Mouse (Mus musculus): ENCODE data around the gene Ranbp9.

The Ranbp9 gene

DNA sequence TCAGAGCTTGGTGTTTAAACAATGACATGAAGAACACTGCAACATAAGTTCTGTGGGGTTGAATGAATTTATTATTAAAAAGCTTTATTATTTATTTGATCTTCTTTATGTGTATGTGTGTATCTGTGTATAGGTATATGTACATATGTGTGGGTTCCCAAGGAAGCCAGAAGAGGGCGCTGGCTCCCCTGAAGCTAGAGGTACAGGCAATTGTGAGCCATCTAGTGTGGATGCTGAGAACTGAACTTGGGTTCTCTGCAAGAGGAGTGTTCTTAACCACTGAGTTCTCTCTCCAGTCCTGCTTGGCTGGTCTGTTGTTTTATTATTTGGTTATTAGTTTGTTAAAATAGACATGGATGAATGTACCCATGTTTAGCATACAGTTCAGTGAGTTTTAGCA, 108.2 kb downstream of the Ranbp9 start:
- intact Hi-C loops (cut with DNase I): no loop called here

DNA sequence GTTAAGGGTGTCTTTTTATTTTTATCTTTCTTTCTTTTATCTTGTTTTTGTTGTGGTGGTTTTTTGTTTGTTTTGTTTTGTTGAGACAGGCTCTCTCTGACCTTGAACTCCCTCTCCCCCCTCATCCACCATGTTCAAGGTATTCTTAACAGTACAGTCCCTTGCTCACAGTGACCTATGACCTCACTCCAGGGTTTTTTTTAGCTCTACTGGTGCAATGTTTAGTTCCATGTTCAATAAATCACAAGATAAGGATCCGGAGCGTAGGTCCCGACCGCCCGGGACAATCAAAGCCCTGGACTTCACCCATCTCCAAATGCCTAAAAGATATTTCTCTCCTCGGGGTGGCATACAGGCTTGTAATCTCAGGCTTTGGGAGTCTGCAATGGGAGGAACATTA, 111.0 kb downstream of the Ranbp9 start:
- intact Hi-C loops (cut with DNase I): no loop called here

DNA sequence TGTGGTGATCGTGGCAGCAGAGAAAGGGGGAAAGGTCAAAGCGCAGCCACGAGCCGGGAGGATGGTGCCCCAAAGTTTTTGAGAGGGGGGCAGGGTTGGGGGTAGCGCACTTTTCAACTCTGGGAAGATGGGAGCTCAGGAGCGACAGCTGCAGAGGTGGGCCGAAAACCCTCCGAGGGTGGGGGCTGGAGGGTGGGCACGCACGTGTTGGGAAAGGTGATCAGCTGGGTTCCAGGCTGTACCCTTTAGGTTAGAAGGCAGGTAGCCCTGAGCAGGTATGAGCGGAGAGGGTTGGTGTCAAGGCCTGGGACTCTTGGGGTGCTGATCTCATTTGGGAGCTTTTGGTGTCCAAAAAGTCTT, 115.3 kb downstream of the Ranbp9 start:
- intact Hi-C loops (cut with DNase I): no loop called here

DNA sequence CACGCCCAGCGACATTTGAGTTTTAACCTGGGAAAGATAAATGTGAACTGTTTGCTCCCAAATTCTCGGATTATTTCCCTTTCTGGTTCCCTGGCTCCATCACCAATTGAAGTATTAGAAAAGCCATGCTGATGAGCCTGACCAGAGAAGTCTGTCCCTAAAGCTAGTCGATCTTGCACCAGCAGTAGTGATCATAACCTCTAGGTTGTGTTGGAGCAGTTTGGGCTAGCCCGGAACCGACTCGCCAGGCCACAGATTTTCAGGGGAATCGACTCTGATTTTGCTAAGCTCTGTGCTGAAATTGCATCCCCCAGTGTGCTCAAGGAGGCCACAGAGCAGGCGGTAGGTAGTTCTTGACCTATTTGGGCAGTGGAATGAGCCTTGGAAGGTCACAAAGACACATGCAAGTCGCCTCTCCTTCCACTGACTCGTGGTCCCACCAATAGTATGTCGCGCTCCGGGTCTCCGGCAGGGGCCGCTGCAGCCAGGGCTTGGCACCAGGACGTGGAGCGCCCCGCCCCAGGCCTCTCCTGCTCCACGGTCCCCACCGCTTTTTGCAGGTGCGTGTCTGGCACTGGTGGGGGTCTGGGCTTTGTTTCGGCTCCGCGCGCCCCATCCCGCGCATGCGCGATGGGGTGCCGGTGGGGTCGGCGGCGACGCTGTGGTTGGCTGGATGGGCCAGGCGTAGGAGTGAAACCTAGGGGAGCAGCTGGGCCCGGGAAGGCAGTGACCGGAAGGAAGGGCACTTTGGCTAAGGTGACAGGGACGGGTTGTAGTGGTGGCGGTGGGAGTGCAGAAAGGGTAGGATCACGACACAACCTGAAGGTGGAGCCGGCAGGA, 115.9 kb downstream of the Ranbp9 start, which contains the start of gene Sirt5:
Sirt5 (plus strand) TSS at position 512 of the 840 bp plus-strand sequence.
- intact Hi-C loops (cut with DNase I): no loop called here

DNA sequence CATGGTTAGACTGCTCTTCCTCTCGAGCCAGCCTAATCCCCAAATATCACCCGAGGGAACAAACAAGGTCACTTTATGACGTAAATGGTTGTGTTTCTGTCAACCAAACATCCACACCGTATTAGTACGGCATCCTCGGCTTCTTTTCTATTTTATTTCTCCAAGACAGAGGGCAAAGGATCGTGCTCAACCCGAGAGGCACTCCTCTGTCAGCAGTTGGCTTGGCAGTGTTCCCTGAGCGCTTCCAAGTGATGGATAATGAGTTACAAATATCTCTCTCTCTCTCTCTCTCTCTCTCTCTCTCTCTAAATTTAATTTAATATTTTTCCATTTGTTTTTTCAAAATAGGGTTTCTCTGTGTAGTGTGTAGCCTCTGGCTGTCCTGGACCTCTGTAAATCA, 118.7 kb downstream of the Ranbp9 start:
- intact Hi-C loops (cut with DNase I): no loop called here

DNA sequence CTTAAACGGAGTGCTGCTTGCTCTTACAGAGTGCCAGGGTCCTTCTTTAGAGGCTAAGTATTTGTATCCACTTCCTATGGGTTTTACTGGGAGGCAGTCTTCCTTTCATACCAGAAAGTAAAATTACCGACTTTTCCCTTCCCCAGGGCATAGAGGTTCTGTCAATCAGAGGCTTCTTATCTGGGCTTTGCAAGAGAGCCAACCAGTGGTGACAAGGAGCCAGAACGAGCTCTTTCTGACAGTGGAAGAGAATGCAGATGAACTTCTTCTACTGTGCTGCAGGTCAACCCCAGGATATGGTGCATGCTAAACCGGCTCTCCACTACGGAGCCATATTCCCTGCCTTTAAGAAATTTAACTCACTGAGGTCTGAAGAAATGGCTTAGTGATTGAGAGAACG, 120.5 kb downstream of the Ranbp9 start:
- intact Hi-C loops (cut with DNase I): no loop called here

DNA sequence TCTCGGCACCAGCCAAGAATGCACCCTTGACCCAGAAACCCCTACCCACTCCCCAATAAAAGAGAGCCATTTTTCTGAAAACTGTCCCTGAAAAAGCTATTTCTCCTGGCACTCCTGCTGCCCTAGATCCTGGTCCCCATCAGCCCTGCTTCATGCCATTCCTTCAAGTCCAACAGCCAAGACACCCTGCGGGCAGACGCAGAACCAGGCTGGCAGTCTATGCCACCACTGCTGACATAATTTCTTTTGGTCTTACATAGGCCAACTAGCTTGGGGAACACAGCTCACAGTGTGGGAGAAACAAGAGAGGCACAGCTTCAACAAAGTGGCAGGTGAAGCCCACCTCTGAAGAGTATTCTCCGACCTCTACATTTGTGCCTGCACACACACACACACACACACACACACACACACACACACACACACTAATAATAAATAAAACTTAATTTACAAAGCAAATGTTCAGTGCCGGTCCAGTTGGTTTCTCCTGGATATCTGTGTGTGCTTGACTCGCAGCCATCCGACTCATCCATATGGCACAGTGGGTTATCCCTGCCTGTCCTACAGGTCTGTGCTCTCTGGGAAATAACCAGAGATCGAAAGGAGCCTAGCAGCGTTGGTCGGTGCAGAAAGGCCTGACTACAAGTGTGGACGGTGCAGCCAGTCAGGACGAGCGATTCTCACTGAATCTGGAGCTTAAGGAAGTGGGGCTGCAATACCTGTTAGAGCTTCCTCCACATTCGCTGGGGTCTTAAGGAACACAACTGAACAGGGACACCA, 124.5 kb downstream of the Ranbp9 start:
- intact Hi-C loops (cut with DNase I): no loop called here

DNA sequence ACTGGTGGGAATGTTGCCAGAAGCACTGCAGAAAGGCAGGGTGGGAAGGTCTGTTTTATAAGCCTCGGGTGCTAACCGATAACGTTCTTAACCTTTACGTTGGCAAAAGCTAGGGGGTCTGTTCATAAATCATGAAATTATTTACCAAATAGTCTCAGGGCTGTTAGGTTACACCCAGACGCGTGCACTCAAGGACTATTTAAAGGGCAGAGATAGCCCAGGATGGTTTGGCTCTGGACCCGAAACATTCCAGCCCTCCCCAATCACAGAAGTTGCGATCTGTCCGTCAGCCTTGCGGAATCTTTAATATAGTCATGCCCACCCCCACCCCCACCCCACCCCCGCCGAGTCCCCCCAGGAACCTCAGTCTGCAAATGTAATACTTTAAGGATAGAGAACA, 126.7 kb downstream of the Ranbp9 start:
- intact Hi-C loops (cut with DNase I): no loop called here

DNA sequence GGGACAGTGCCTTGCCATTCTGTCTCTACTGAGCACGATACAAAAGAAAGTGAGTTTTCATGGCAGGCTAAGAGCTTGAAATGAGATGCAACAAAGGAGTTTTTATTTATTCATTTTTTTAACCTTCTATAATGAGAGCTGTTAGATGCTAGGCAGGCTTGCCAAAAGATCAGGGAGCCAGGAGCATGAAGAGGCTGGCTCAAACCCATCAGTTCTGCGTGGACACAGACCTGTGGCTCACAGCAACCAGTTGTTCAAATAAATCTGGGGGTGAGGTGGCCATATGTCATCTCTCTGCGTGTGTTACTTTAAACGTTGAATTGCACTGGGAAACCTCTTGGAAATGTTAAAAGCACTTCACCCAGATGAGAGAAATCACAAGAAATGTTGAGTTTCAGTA, 127.7 kb downstream of the Ranbp9 start:
- intact Hi-C loops (cut with DNase I): no loop called here
